Mouse (Mus musculus) limb, embryonic 13.5 days (tissue): ENCODE results near the gene Prex1. TPM values are rescaled to one million over a fixed set of nuclear protein-coding genes. Genes with fewer than 3 reads are reported as not detected.

Experiments
- ATAC-seq: fragments of 200-750 bp; cut with Nextera tagmentation; 2 replicates; pipeline ENCODE4 v1.8.0; 2017; ENCODE audit warnings: low read depth, moderate number of reproducible peaks, moderate TSS enrichment; ENCODE audit not compliant: low FRiP score
- H3K27ac ChIP-seq: fragments of 300-500 bp; sonication (generic); 2 replicates; pipeline ENCODE4 v1.5.1; 2015; ENCODE audit warnings: inconsistent platforms, mild to moderate bottlenecking, moderate library complexity
- H3K27me3 ChIP-seq: fragments of 300-500 bp; sonication (generic); 2 replicates; pipeline ENCODE4 v1.6.1; 2015; ENCODE audit warnings: mild to moderate bottlenecking, inconsistent platforms
- H3K36me3 ChIP-seq: fragments of 300-500 bp; sonication (generic); 2 replicates; pipeline ENCODE4 v1.6.1; 2015; ENCODE audit warnings: inconsistent platforms, mild to moderate bottlenecking, moderate library complexity
- H3K4me1 ChIP-seq: fragments of 300-500 bp; sonication (generic); 2 replicates; pipeline ENCODE4 v1.6.1; 2015; ENCODE audit warnings: inconsistent platforms
- H3K4me2 ChIP-seq: fragments of 300-500 bp; sonication (generic); replicated peaks from 2 replicates; pipeline ENCODE4 v1.6.1; 2015; ENCODE audit warnings: inconsistent platforms, mild to moderate bottlenecking, moderate library complexity
- H3K4me3 ChIP-seq: fragments of 300-500 bp; sonication (generic); 2 replicates; pipeline ENCODE4 v1.5.1; 2015; ENCODE audit warnings: moderate library complexity, mild to moderate bottlenecking, inconsistent platforms
- H3K9ac ChIP-seq: fragments of 300-500 bp; sonication (generic); 2 replicates; pipeline ENCODE4 v1.6.1; 2015; ENCODE audit warnings: mild to moderate bottlenecking, inconsistent platforms
- H3K9me3 ChIP-seq: fragments of 300-500 bp; sonication (generic); 2 replicates; pipeline ENCODE4 v1.6.1; 2016; ENCODE audit warnings: inconsistent platforms
- WGBS: fragments of 180-500 bp; shearing (Covaris S2); methylation state at CpG from one replicate; pipeline ENCODE4 v1.1.7; 2015; 5-methylcytosine and 5-hydroxymethylcytosine counted together
- polyA plus RNA-seq: library from polyadenylated mRNA; unstranded; fragments of >200 nt; fragmentation: Nextera tagmentation; extraction: Ambion mirVana; gene quantifications from 2 replicates; pipeline ENCODE4 v1.2.1, GENCODE M21; 2015

Gene Prex1
- polyA plus RNA-seq, 1 experiment from 2014 or later = 19.4 TPM

DNA sequence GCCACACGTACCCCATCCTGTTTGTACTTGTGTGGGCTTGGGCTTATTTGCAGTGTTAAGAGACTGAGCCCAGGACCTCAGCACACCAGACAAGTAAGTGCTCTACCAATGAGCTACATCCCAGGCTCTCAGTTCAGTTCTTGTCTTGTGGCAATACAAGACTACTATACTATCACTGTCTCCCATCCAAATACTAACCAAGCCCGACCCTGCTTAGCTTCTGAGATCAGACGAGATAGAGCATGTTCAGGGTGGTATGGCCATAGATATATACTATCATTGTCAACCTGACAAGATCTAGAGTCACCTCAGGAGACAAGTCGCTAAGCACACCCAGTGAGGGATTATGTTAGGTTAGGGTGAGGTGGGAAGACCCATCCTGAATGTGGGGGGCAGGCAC lies 58.8 kb downstream of the Prex1 start:
- 85% methylated on average over 4 of the region's 4 CpGs for WGBS
- H3K4me1 ChIP-seq = peaks cover 19% of the 10 kb centered on the region
- no peak overlapping the region for H3K4me3 ChIP-seq
- H3K27ac ChIP-seq = no peak overlapping the region
- no peaks in the 10 kb centered on the region for H3K9me3 ChIP-seq
- ATAC-seq = no peak
- no peaks in the 10 kb centered on the region for H3K27me3 ChIP-seq
- no peaks in the 10 kb centered on the region for H3K36me3 ChIP-seq
- no peak overlapping the region for H3K4me2 ChIP-seq
- no peak overlapping the region for H3K9ac ChIP-seq

DNA sequence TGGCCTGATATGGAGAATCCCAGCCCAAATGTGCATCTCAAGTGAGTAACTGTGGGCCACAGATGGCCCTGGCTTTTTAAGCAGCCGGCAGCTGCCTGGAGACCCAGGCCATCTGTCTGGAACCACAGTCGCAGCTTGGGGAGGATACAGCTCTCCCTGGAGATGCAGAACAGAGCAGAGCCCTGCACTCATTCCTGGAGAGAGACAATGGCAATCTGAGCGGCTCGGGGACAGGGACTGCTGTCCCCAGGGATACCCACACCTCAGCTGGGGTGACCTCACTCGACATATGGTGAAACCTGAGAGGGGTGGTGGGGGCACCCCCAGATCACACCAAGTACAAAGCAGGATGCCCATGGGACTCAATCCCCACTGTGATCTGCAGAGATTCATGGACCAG lies 60.1 kb downstream of the Prex1 start:
- no peak overlapping the region for H3K27ac ChIP-seq

DNA sequence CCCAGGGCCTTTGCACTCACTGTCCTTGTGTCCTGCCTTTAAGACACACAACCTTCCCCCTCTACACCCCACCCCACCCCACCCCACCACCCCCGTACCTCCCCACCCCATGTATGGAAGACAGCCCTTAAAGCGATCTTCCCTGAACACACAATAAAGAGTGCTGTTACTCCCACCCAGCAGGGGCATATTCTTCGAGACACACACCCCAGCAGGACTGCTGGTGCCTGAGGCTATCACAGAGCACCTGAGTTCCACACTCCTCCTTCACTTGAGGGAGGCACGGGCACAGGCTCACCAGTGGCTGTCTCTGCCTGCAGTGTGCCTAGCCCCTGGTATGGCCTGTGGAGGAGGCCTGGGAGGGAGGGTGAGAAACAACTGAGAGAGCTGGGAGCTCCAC lies 61.0 kb downstream of the Prex1 start:
- Histone ChIP-seq H3K4me2 (no peak overlapping the region), H3K9ac (no peak overlapping the region), H3K27ac (no peak overlapping the region), H3K9me3 (no peaks in the 10 kb centered on the region), H3K4me3 (no peak overlapping the region), H3K36me3 (no peaks in the 10 kb centered on the region), H3K4me1 (peaks cover 19% of the 10 kb centered on the region), H3K27me3 (no peaks in the 10 kb centered on the region)
- no peak for ATAC-seq
- 58% methylated on average over 4 of the region's 4 CpGs for WGBS

More for the DNA sequence above, 60.1 kb downstream of the Prex1 start:
- H3K36me3 ChIP-seq = no peaks in the 10 kb centered on the region
- WGBS = 22% methylated on average over 5 of the region's 5 CpGs
- H3K9me3 ChIP-seq = no peaks in the 10 kb centered on the region
- H3K4me2 ChIP-seq = no peak overlapping the region
- H3K4me1 ChIP-seq = peaks cover 19% of the 10 kb centered on the region
- H3K4me3 ChIP-seq = no peak overlapping the region
- no peaks in the 10 kb centered on the region for H3K27me3 ChIP-seq
- H3K9ac ChIP-seq = no peak overlapping the region
- no peak for ATAC-seq

DNA sequence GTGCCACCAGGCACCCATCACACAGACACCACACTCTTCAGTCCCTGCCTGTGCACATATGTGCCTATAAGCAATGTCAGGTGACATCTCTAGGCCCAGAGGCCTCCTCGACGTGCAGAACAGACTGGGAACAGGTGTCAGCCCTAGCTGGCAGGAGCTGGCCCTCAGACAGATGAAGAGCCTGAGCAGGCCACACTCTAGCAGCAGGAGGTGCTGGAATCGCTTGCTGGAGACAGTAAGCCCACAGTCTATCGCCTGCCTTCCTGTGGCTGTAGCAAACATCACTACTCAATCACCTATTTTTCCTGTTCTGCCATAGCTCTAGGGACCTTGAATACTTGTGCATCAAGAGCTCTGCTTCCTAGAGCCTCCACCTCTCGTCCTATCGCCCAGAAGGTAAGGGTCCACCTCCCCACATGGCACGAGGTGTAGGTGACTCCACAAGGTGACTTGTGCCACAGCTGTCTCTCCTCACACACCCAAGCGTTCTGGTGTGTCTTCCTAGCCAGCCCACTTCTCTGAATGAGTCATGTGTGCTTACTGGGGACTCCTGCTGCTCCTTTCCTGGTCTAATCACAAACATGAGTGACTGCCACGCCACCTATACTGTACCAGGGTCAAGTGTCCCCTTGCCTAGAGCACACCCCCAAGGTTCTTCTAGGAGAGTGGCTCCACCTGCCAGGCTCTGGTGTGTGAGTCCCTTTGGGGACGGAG lies 62.2 kb downstream of the Prex1 start:
- Histone ChIP-seq H3K9ac (no peak overlapping the region), H3K9me3 (no peaks in the 10 kb centered on the region), H3K36me3 (0 out of 2 replicates have a peak, but pooled peaks cover under 1% of the 10 kb centered on the region), H3K4me2 (no peak overlapping the region), H3K27me3 (no peaks in the 10 kb centered on the region), H3K4me3 (no peak overlapping the region), H3K27ac (no peak overlapping the region), H3K4me1 (peaks cover 16% of the 10 kb centered on the region)
- 68% methylated on average over 10 of the region's 10 CpGs for WGBS
- ATAC-seq = no peak

DNA sequence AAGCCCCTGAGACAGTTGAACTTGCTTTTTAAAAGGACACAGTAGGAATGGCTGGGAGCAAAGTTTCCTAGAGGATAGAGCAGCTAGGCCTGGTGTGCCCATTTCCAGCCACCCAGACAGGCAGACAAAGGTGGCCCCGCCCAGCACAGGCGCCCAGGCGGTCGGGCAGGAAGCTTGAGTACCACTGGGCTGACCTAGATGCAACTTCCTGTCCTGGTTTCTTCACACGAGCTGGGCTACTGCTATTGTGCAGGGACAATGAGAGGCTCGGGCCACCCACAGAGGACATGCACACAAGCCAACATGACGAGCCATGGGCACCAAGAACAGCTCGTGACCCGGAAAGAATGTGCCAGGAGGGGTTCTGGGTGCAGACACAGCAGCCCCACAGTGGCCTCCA lies 63.2 kb downstream of the Prex1 start:
- WGBS = 71% methylated on average over 9 of the region's 9 CpGs
- H3K9ac ChIP-seq = no peak overlapping the region
- H3K4me2 ChIP-seq = no peak overlapping the region
- H3K9me3 ChIP-seq = no peaks in the 10 kb centered on the region
- H3K4me3 ChIP-seq = no peak overlapping the region
- H3K36me3 ChIP-seq = peaks cover 7% of the 10 kb centered on the region; the same call in 1 of the 2 replicates
- H3K27ac ChIP-seq = no peak overlapping the region
- no peak for ATAC-seq
- H3K27me3 ChIP-seq = no peaks in the 10 kb centered on the region
- H3K4me1 ChIP-seq = peaks cover 8% of the 10 kb centered on the region

DNA sequence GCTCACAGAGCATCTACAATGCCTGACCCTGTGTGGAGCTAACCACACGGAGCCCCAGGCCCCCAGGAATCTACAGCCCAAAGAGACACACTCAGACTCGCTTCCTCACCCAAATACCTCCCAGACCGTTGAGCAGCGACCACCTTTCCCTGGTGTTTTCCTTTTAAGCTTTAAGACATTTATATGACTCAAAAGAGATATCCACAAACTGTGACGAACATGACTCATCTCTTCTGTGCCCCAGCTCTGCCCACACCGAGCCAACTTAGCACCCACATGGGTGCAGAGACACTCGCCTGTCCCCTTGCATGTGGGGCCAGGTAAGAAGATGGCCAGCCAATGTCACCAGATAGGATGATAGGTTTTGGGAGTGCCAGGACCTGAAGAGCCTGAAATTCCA lies 66.4 kb downstream of the Prex1 start:
- Histone ChIP-seq H3K9ac (0 out of 2 replicates have a peak overlapping the region, but pooled peaks have one; percentile 39), H3K27ac (no peak overlapping the region), H3K4me2 (no peak overlapping the region), H3K27me3 (no peaks in the 10 kb centered on the region), H3K4me1 (no peaks in the 10 kb centered on the region), H3K4me3 (no peak overlapping the region), H3K36me3 (peaks cover 14% of the 10 kb centered on the region), H3K9me3 (no peaks in the 10 kb centered on the region)
- no peak for ATAC-seq
- WGBS = 78% methylated on average over 7 of the region's 7 CpGs

DNA sequence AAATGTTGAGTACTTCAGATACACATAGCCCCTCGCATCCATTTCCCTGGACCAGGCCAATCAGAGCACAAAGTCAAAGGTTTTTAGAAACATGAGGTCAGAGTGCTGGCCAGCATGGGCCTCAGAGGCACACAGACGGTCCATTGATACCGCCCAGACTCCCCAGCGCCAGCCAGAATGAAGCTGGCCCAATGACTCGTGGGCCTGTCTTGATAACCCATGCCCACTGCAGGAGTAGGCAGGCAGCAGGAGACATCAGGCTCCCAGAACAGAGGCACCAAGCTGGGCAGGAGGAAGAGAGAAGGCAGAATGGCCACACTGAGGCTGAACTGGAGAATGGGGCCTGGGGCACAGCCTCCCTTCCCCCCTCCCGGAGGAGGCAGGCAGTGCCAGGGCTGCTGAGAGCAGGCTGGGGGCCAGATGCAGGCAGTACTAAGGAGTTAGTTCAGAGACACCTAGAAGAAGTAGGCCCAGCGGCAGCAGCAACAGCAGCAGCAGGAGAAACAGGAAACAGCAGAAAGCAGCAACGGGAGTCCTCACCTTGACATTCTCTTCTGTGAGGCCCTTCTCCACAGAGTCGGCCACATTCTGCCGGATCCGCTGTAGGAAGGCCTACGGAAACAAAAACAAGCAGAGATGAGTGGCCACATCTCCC lies 67.1 kb downstream of the Prex1 start:
- Histone ChIP-seq H3K36me3 (peaks cover 19% of the 10 kb centered on the region), H3K4me1 (no peaks in the 10 kb centered on the region), H3K4me3 (no peak overlapping the region), H3K9me3 (no peaks in the 10 kb centered on the region), H3K27ac (peak overlapping the region; percentile 33; the same call in 1 of the 2 replicates), H3K27me3 (no peaks in the 10 kb centered on the region), H3K9ac (0 out of 2 replicates have a peak overlapping the region, but pooled peaks have one; percentile 39), H3K4me2 (no peak overlapping the region)
- WGBS = 74% methylated on average over 12 of the region's 12 CpGs
- no peak for ATAC-seq

DNA sequence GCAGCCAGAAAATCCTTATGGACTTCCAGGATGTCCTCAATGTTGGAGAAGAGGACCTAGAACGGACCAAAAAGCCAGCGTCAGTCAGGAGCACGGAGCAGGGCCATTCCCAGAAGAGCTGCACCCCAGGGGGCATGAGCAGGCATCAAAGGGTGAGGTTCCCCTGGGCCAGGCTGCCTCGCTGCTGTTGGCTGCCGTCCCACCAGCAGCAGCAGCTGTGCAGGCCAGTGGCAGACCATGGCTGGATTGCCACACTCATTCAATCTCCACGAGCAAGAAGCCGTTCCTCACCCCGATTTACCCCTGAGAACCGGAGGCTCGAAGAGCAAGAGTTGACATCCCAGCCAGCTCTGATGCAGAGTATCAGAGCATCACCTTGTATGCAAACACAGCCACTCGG lies 68.8 kb downstream of the Prex1 start:
- WGBS = 81% methylated on average over 11 of the region's 11 CpGs
- ATAC-seq = no peak

DNA sequence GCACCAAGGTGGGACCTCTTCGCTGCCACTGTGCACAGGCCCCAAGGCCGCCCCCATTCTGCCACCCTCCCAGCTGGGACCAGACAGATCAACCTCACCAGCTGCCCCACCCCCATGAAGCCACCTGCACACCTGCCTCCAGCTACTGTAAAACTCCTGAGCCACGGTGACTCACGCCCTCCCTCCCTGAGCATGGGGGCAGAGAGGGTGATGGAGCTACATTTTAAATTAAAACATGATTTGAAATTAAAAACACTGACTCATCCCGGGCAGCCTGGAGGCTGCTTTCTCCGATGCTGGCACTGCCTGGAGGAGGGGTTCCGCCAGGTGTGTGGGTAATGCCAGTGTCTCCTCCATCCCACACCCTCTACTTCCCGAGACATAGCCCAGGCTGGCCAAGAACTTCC lies 71.0 kb downstream of the Prex1 start:
- 86% methylated on average over 8 of the region's 8 CpGs for WGBS
- peaks cover 36% of the 10 kb centered on the region for H3K36me3 ChIP-seq
- H3K4me1 ChIP-seq = no peaks in the 10 kb centered on the region
- H3K27me3 ChIP-seq = no peaks in the 10 kb centered on the region
- ATAC-seq = no peak
- no peak overlapping the region for H3K27ac ChIP-seq
- H3K9ac ChIP-seq = no peak overlapping the region
- H3K9me3 ChIP-seq = no peaks in the 10 kb centered on the region
- no peak overlapping the region for H3K4me2 ChIP-seq
- no peak overlapping the region for H3K4me3 ChIP-seq

More for the DNA sequence above, 68.8 kb downstream of the Prex1 start:
- H3K9me3 ChIP-seq = no peaks in the 10 kb centered on the region
- no peaks in the 10 kb centered on the region for H3K4me1 ChIP-seq
- no peak overlapping the region for H3K4me2 ChIP-seq
- no peak overlapping the region for H3K4me3 ChIP-seq
- peaks cover 35% of the 10 kb centered on the region for H3K36me3 ChIP-seq
- no peak overlapping the region for H3K27ac ChIP-seq
- H3K9ac ChIP-seq = no peak overlapping the region
- no peaks in the 10 kb centered on the region for H3K27me3 ChIP-seq

DNA sequence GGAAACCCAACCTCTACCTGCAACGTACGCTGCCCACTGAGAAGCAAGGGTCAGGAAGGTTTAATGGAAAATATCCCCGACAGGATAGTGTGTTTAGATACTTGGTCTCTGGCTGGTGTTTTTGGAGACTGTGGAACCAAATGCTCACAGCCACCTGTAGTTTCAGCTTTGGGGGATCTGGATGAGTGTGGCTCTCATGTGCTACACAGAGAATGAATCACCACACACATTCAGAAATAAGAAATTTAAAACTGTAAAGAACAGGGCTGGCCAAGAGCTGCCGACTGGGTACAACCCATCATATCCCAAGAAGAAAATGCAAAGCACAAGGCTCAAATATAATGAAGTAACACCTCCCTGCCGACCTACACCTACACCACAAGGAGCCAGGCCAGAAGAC lies 73.9 kb downstream of the Prex1 start:
- Histone ChIP-seq H3K9ac (no peak overlapping the region), H3K36me3 (peaks cover 33% of the 10 kb centered on the region), H3K4me3 (no peak overlapping the region), H3K4me1 (no peaks in the 10 kb centered on the region), H3K4me2 (no peak overlapping the region), H3K9me3 (no peaks in the 10 kb centered on the region), H3K27me3 (no peaks in the 10 kb centered on the region), H3K27ac (no peak overlapping the region)
- 84% methylated on average over 5 of the region's 5 CpGs for WGBS
- ATAC-seq = no peak

DNA sequence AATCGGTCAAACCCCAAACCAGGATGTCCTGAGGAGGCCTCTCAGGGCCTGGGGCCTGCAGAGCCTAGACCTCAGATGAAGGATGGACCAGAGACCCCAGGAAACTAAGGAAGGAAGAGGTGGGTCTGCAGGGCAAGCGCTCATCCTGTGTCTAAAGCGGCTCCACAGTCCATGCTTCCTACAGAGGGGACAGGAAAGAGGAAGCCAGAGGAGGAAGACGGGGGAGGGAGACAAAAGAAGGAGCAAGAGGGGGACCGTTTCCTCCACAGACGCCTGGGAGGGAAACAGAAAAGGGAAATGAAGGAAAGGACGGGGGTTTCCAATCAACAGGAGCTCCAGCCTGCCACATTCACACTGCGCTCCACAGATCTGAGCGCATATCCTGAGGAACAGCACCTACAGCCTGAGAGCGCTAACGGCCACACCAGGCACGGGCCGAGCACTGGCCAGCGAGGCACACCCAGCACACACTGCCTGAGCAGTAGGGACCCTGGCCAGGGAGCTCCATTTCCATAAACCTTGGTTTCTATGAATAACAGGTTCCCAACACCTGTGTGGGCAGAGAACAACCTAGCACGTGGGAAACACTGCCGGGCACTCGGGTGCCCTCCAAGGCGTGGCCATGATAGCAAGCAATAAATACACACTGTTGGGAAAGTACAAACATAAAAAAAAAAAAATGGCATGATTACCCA lies 74.5 kb downstream of the Prex1 start:
- 74% methylated on average over 18 of the region's 18 CpGs for WGBS
- Histone ChIP-seq H3K9me3 (no peaks in the 10 kb centered on the region), H3K27me3 (no peaks in the 10 kb centered on the region), H3K27ac (no peak overlapping the region), H3K36me3 (peaks cover 33% of the 10 kb centered on the region), H3K9ac (no peak overlapping the region), H3K4me1 (no peaks in the 10 kb centered on the region), H3K4me2 (no peak overlapping the region), H3K4me3 (no peak overlapping the region)
- no peak for ATAC-seq

DNA sequence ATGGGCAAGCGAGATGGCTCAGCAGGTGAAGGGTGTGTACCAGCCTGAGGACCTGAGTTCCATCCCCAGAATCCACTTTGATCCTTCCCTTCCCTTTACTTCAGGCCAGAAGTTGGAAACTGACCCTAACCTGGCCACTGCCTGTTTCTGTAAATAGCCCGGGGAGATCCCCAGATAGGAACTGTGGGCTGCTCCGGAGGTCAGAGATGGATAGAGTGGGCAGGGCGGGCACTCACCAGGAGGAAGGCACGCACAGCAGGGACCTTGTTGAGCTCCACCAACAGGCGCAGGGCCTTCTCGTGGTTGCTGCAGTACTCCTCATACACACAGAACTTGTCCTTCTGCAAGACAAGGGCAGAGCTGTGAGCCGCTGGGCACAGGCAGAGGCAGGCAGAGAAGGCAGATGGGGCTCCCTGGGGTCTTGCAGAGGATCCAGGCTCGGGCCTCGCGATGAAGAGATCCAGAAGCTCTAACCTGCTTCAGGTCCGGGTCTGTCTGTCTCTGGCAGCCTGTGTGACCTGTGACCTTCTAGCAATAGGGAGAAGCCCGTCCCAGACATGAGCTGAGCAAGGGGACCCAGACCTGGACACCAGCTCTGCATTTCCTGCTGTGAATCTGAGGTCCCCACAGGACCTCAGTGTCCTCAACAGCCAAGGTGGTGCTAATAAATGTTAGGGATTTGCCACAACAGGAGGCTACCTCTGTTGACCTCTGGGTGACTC lies 75.4 kb downstream of the Prex1 start:
- no peak overlapping the region for H3K9ac ChIP-seq
- peaks cover 33% of the 10 kb centered on the region for H3K36me3 ChIP-seq
- 70% methylated on average over 13 of the region's 13 CpGs for WGBS

More for the DNA sequence above, 75.4 kb downstream of the Prex1 start:
- Histone ChIP-seq H3K4me2 (no peak overlapping the region), H3K9me3 (no peaks in the 10 kb centered on the region), H3K4me1 (no peaks in the 10 kb centered on the region), H3K27ac (no peak overlapping the region), H3K27me3 (no peaks in the 10 kb centered on the region), H3K4me3 (no peak overlapping the region)
- ATAC-seq = no peak
